Mouse (Mus musculus): ENCODE measurements at regions not wholly inside any gene's neighbourhood (a gene's known extent, or its start where the extent isn't known, plus 50 kb on each side); places are given as distances from the start of the nearest gene placed in this dataset.

- in situ Hi-C loops (cut with MboI; ENCODE audit: low pct_unique_long_range_greater_than_20kb in 1 of 2, low sequenced_read_pairs in 2 of 2, unreplicated experiment in 1 of 2) = loop anchor here in 1 of 2 experiments (5.0 kb wide), 1 partner anchor 73 kb away; no protein-coding TSS in a partner anchor
These were observed 343.7 kb upstream of the Nfe2l3 start for GRCm38 (mm10) chr6:51088641-51089372.

GRCm38 (mm10) chr6:51093196-51093595, 339.3 kb upstream of the Nfe2l3 start:
- in situ Hi-C loops (cut with MboI; ENCODE audit: low pct_unique_long_range_greater_than_20kb in 1 of 2, low sequenced_read_pairs in 2 of 2, unreplicated experiment in 1 of 2) = no loop called here

GRCm38 (mm10) chr6:51094304-51094703, 338.2 kb upstream of the Nfe2l3 start:
- in situ Hi-C loops (cut with MboI; ENCODE audit: low pct_unique_long_range_greater_than_20kb in 1 of 2, low sequenced_read_pairs in 2 of 2, unreplicated experiment in 1 of 2) = no loop called here

- in situ Hi-C loops (cut with MboI; ENCODE audit: low pct_unique_long_range_greater_than_20kb in 1 of 2, low sequenced_read_pairs in 2 of 2, unreplicated experiment in 1 of 2) = no loop called here
These were observed 335.0 kb upstream of the Nfe2l3 start for GRCm38 (mm10) chr6:51097488-51097887.

GRCm38 (mm10) chr6:51100341-51100740, 332.1 kb upstream of the Nfe2l3 start:
- in situ Hi-C loops (cut with MboI; ENCODE audit: low pct_unique_long_range_greater_than_20kb in 1 of 2, low sequenced_read_pairs in 2 of 2, unreplicated experiment in 1 of 2) = no loop called here

- in situ Hi-C loops (cut with MboI; ENCODE audit: low pct_unique_long_range_greater_than_20kb in 1 of 2, low sequenced_read_pairs in 2 of 2, unreplicated experiment in 1 of 2) = no loop called here
These were observed 329.2 kb upstream of the Nfe2l3 start for GRCm38 (mm10) chr6:51103236-51103635.

- in situ Hi-C loops (cut with MboI; ENCODE audit: low pct_unique_long_range_greater_than_20kb in 1 of 2, low sequenced_read_pairs in 2 of 2, unreplicated experiment in 1 of 2) = no loop called here
These were observed 328.1 kb upstream of the Nfe2l3 start for GRCm38 (mm10) chr6:51104336-51104735.

- in situ Hi-C loops (cut with MboI; ENCODE audit: low pct_unique_long_range_greater_than_20kb in 1 of 2, low sequenced_read_pairs in 2 of 2, unreplicated experiment in 1 of 2) = no loop called here
These were observed 324.0 kb upstream of the Nfe2l3 start for GRCm38 (mm10) chr6:51108336-51108956.

- in situ Hi-C loops (cut with MboI; ENCODE audit: low pct_unique_long_range_greater_than_20kb in 1 of 2, low sequenced_read_pairs in 2 of 2, unreplicated experiment in 1 of 2) = no loop called here
These were observed 321.9 kb upstream of the Nfe2l3 start for GRCm38 (mm10) chr6:51110596-51110995.

- in situ Hi-C loops (cut with MboI; ENCODE audit: low pct_unique_long_range_greater_than_20kb in 1 of 2, low sequenced_read_pairs in 2 of 2, unreplicated experiment in 1 of 2) = no loop called here
These were observed 317.7 kb upstream of the Nfe2l3 start for GRCm38 (mm10) chr6:51114604-51115333.

GRCm38 (mm10) chr6:51118833-51119535, 313.5 kb upstream of the Nfe2l3 start:
- in situ Hi-C loops (cut with MboI; ENCODE audit: low pct_unique_long_range_greater_than_20kb in 1 of 2, low sequenced_read_pairs in 2 of 2, unreplicated experiment in 1 of 2) = no loop called here

- in situ Hi-C loops (cut with MboI; ENCODE audit: low pct_unique_long_range_greater_than_20kb in 1 of 2, low sequenced_read_pairs in 2 of 2, unreplicated experiment in 1 of 2) = no loop called here
These were observed 312.7 kb upstream of the Nfe2l3 start for GRCm38 (mm10) chr6:51119691-51120302.

- in situ Hi-C loops (cut with MboI; ENCODE audit: low pct_unique_long_range_greater_than_20kb in 1 of 2, low sequenced_read_pairs in 2 of 2, unreplicated experiment in 1 of 2) = no loop called here
These were observed 309.5 kb upstream of the Nfe2l3 start for GRCm38 (mm10) chr6:51122941-51123340.

- in situ Hi-C loops (cut with MboI; ENCODE audit: low pct_unique_long_range_greater_than_20kb in 1 of 2, low sequenced_read_pairs in 2 of 2, unreplicated experiment in 1 of 2) = no loop called here
These were observed 304.6 kb upstream of the Nfe2l3 start for GRCm38 (mm10) chr6:51127851-51128250.

- in situ Hi-C loops (cut with MboI; ENCODE audit: low pct_unique_long_range_greater_than_20kb in 1 of 2, low sequenced_read_pairs in 2 of 2, unreplicated experiment in 1 of 2) = no loop called here
These were observed 303.4 kb upstream of the Nfe2l3 start for GRCm38 (mm10) chr6:51129096-51129495.

GRCm38 (mm10) chr6:51129591-51129990, 302.9 kb upstream of the Nfe2l3 start:
- in situ Hi-C loops (cut with MboI; ENCODE audit: low pct_unique_long_range_greater_than_20kb in 1 of 2, low sequenced_read_pairs in 2 of 2, unreplicated experiment in 1 of 2) = no loop called here

- in situ Hi-C loops (cut with MboI; ENCODE audit: low pct_unique_long_range_greater_than_20kb in 1 of 2, low sequenced_read_pairs in 2 of 2, unreplicated experiment in 1 of 2) = no loop called here
These were observed 287.7 kb upstream of the Nfe2l3 start for GRCm38 (mm10) chr6:51144762-51145161.

- in situ Hi-C loops (cut with MboI; ENCODE audit: low pct_unique_long_range_greater_than_20kb in 1 of 2, low sequenced_read_pairs in 2 of 2, unreplicated experiment in 1 of 2) = no loop called here
These were observed 286.6 kb upstream of the Nfe2l3 start for GRCm38 (mm10) chr6:51145863-51146262.
